ENCODE assay signal across 7 mouse cellular contexts in genomic region chr13:24565950-24566320, GRCm38 (mm10). TPM values are rescaled to one million over a fixed set of nuclear protein-coding genes. Genes with fewer than 3 reads are reported as not detected.
DNase-seq lines count a peak whose midpoint lies in the region; ATAC-seq and TF ChIP-seq lines count a peak whose summit lies in the region.

No protein-coding gene starts in this region.

- H3K4me2 ChIP-seq in embryonic facial prominence, embryonic 12.5 days (replicated peaks): no peak overlapping the region

- TF ChIP-seq CTCF in lung, adult 2 months (IDR thresholded peaks at IDR 0.05; ENCODE audit: insufficient read depth, low read length): no peak

- H3K4me3 ChIP-seq in embryonic facial prominence, embryonic 12.5 days: no peak overlapping the region
- no peak overlapping the region for H3K4me3 ChIP-seq in lung, adult 2 months (replicated peaks; ENCODE audit: extremely low read depth, low read depth, low read length)

- WGBS in embryonic facial prominence, embryonic 12.5 days: 15% methylated on average over 3 of the region's 3 CpGs
- 17% methylated on average over 3 of the region's 3 CpGs for WGBS in lung, adult 2 months

- ATAC-seq in embryonic facial prominence, embryonic 12.5 days (ENCODE audit: insufficient number of reproducible peaks, insufficient read depth, low FRiP score, low TSS enrichment): peak; percentile 76

- H3K9me3 ChIP-seq in embryonic facial prominence, embryonic 12.5 days: no peaks in the 10 kb centered on the region

- no peak for TF ChIP-seq POLR2A in lung, adult 2 months (IDR thresholded peaks at IDR 0.05; ENCODE audit: borderline replicate concordance, extremely low read depth, low read depth, low read length)

- no peaks in the 10 kb centered on the region for H3K36me3 ChIP-seq in embryonic facial prominence, embryonic 12.5 days

- peak; percentile 4 for DNase-seq in adipocyte (ENCODE audit: low spot score)
- DNase-seq in heart, postnatal 4 days: peak; percentile 75
- peak; percentile 35 for DNase-seq in lung, adult 2 months
- DNase-seq in layer of hippocampus, postnatal 36 days: no peak
- DNase-seq in cerebellum, postnatal 25 days: no peak
- DNase-seq in thymus, adult 18-20 months: no peak

- peaks cover 23% of the 10 kb centered on the region for H3K4me1 ChIP-seq in embryonic facial prominence, embryonic 12.5 days
- peaks cover 7% of the 10 kb centered on the region for H3K4me1 ChIP-seq in lung, adult 2 months (ENCODE audit: control insufficient read depth, insufficient read depth, low read length)

- no peaks in the 10 kb centered on the region for H3K27me3 ChIP-seq in embryonic facial prominence, embryonic 12.5 days

- peak overlapping the region; percentile 78 for H3K27ac ChIP-seq in embryonic facial prominence, embryonic 12.5 days

- no peak overlapping the region for H3K9ac ChIP-seq in embryonic facial prominence, embryonic 12.5 days

RNA-seq across cellular contexts. Expression of gene Ripor2, which starts 16.1 kb away (rescaled TPM):
- polyA plus RNA-seq in embryonic facial prominence, embryonic 12.5 days (2016; fragmentation: Nextera tagmentation; extraction: Ambion mirVana): 6.1 and 9.2 TPM in 2 replicates
- total RNA-seq in heart, postnatal 4 days (2021): 10 to 100 TPM; 25.4 to 27.5 TPM
- polyA plus RNA-seq in lung, adult 2 months (2012; rRNA removed): 5.3 and 8.8 TPM in 2 replicates
- total RNA-seq in layer of hippocampus, postnatal 36 days (2021): 10 to 100 TPM; 75.7 to 81.1 TPM

Comparison
In these comparisons a context has a peak if more than half of its experiments do, and no peak if none do; other contexts are left out.
1. DNase-seq: peak in adipocyte (single experiment), heart, postnatal 4 days (single experiment) and lung, adult 2 months (single experiment); none in layer of hippocampus, postnatal 36 days (0 of 2), cerebellum, postnatal 25 days (0 of 2) and thymus, adult 18-20 months (0 of 2).